Mouse (Mus musculus) limb, embryonic 15.5 days (tissue): ENCODE measurements at regions not wholly inside any gene's neighbourhood (a gene's known extent, or its start where the extent isn't known, plus 50 kb on each side); places are given as distances from the start of the nearest gene placed in this dataset.

Experiments
- ATAC-seq: fragments of 200-750 bp; cut with Nextera tagmentation; 2 replicates; pipeline ENCODE4 v1.8.0; 2017; ENCODE audit warnings: low read depth, moderate TSS enrichment; ENCODE audit not compliant: insufficient number of reproducible peaks, low FRiP score, low TSS enrichment
- H3K27ac ChIP-seq: fragments of 300-500 bp; sonication (generic); 2 replicates; pipeline ENCODE4 v1.5.1; 2015; ENCODE audit warnings: moderate library complexity, mild to moderate bottlenecking, inconsistent platforms
- H3K27me3 ChIP-seq: fragments of 300-500 bp; sonication (generic); 2 replicates; pipeline ENCODE4 v1.6.1; 2015; ENCODE audit warnings: inconsistent platforms
- H3K36me3 ChIP-seq: fragments of 300-500 bp; sonication (generic); 2 replicates; pipeline ENCODE4 v1.6.1; 2015; ENCODE audit warnings: inconsistent platforms
- H3K4me1 ChIP-seq: fragments of 300-500 bp; sonication (generic); 2 replicates; pipeline ENCODE4 v1.6.1; 2015; ENCODE audit warnings: inconsistent platforms
- H3K4me2 ChIP-seq: fragments of 300-500 bp; sonication (generic); 2 replicates; pipeline ENCODE4 v1.6.1; 2015; ENCODE audit warnings: mild to moderate bottlenecking, inconsistent platforms
- H3K4me3 ChIP-seq: fragments of 300-500 bp; sonication (generic); 2 replicates; pipeline ENCODE4 v1.5.1; 2015; ENCODE audit warnings: mild to moderate bottlenecking, inconsistent platforms
- H3K9ac ChIP-seq: fragments of 300-500 bp; sonication (generic); 2 replicates; pipeline ENCODE4 v1.6.1; 2015; ENCODE audit warnings: inconsistent platforms
- H3K9me3 ChIP-seq: fragments of 300-500 bp; sonication (generic); 2 replicates; pipeline ENCODE4 v1.6.1; 2016; ENCODE audit warnings: inconsistent platforms
- WGBS: fragments of 180-500 bp; shearing (Covaris S2); methylation state at CpG from one replicate; pipeline ENCODE4 v1.1.7; 2015; 5-methylcytosine and 5-hydroxymethylcytosine counted together

GRCm38 (mm10) chr8:53096272-53096784, 415.2 kb upstream of the Aga start:
- Histone ChIP-seq H3K27ac (no peak overlapping the region), H3K9ac (no peak overlapping the region), H3K4me2 (no peak overlapping the region), H3K27me3 (no peaks in the 10 kb centered on the region), H3K4me1 (no peaks in the 10 kb centered on the region), H3K9me3 (no peaks in the 10 kb centered on the region), H3K4me3 (no peak overlapping the region), H3K36me3 (no peaks in the 10 kb centered on the region)
- no peak for ATAC-seq

GRCm38 (mm10) chr8:53140041-53140440, 371.5 kb upstream of the Aga start:
- H3K4me2 ChIP-seq = no peak overlapping the region
- ATAC-seq = no peak
- no peak overlapping the region for H3K9ac ChIP-seq
- no peak overlapping the region for H3K4me3 ChIP-seq
- no peaks in the 10 kb centered on the region for H3K9me3 ChIP-seq
- H3K4me1 ChIP-seq = no peaks in the 10 kb centered on the region
- no peaks in the 10 kb centered on the region for H3K36me3 ChIP-seq
- no peak overlapping the region for H3K27ac ChIP-seq
- WGBS = 73% methylated on average over 6 of the region's 6 CpGs
- no peaks in the 10 kb centered on the region for H3K27me3 ChIP-seq

- H3K27ac ChIP-seq = no peak overlapping the region
- H3K9me3 ChIP-seq = no peaks in the 10 kb centered on the region
- ATAC-seq = no peak
- H3K4me2 ChIP-seq = no peak overlapping the region
- H3K36me3 ChIP-seq = no peaks in the 10 kb centered on the region
- no peak overlapping the region for H3K9ac ChIP-seq
- 86% methylated on average over 2 of the region's 2 CpGs for WGBS
- H3K4me3 ChIP-seq = no peak overlapping the region
- H3K27me3 ChIP-seq = no peaks in the 10 kb centered on the region
- no peaks in the 10 kb centered on the region for H3K4me1 ChIP-seq
Observed at GRCm38 (mm10) chr8:53148915-53149314, 362.6 kb upstream of the Aga start.

- Histone ChIP-seq H3K36me3 (no peaks in the 10 kb centered on the region), H3K4me3 (no peak overlapping the region), H3K27me3 (peaks cover 3% of the 10 kb centered on the region; the same call in 1 of the 2 replicates), H3K9ac (no peak overlapping the region), H3K4me2 (no peak overlapping the region), H3K9me3 (no peaks in the 10 kb centered on the region), H3K27ac (no peak overlapping the region), H3K4me1 (no peaks in the 10 kb centered on the region)
- 46% methylated on average over 3 of the region's 3 CpGs for WGBS
- no peak for ATAC-seq
Observed at GRCm38 (mm10) chr8:53164017-53164416, 347.5 kb upstream of the Aga start.

- Histone ChIP-seq H3K27ac (no peak overlapping the region), H3K4me3 (no peak overlapping the region), H3K27me3 (peaks cover 4% of the 10 kb centered on the region; the same call in 1 of the 2 replicates), H3K4me1 (no peaks in the 10 kb centered on the region), H3K9ac (no peak overlapping the region), H3K36me3 (no peaks in the 10 kb centered on the region), H3K9me3 (no peaks in the 10 kb centered on the region), H3K4me2 (no peak overlapping the region)
- ATAC-seq = peak; percentile 61; the same call in 1 of the 2 replicates
- 29% methylated on average over 5 of the region's 5 CpGs for WGBS
Observed at GRCm38 (mm10) chr8:53171694-53172299, 339.7 kb upstream of the Aga start.

- H3K9me3 ChIP-seq = no peaks in the 10 kb centered on the region
- no peak overlapping the region for H3K27ac ChIP-seq
- WGBS = 60% methylated on average over 1 of the region's 1 CpGs
- ATAC-seq = no peak
- no peak overlapping the region for H3K4me2 ChIP-seq
- no peaks in the 10 kb centered on the region for H3K27me3 ChIP-seq
- no peak overlapping the region for H3K9ac ChIP-seq
- H3K4me3 ChIP-seq = no peak overlapping the region
- no peaks in the 10 kb centered on the region for H3K4me1 ChIP-seq
- H3K36me3 ChIP-seq = no peaks in the 10 kb centered on the region
Observed at GRCm38 (mm10) chr8:53192519-53192918, 319.0 kb upstream of the Aga start.

GRCm38 (mm10) chr8:53222194-53222593, 289.3 kb upstream of the Aga start:
- 77% methylated on average over 5 of the region's 5 CpGs for WGBS
- Histone ChIP-seq H3K4me3 (no peak overlapping the region), H3K9me3 (no peaks in the 10 kb centered on the region), H3K4me2 (no peak overlapping the region), H3K4me1 (no peaks in the 10 kb centered on the region), H3K36me3 (no peaks in the 10 kb centered on the region), H3K9ac (no peak overlapping the region), H3K27me3 (no peaks in the 10 kb centered on the region), H3K27ac (no peak overlapping the region)
- ATAC-seq = no peak
